Mouse (Mus musculus) heart, embryonic 12.5 days (tissue): Measurements from ENCODE around the gene Dusp16. TPM values are rescaled to one million over a fixed set of nuclear protein-coding genes. Genes with fewer than 3 reads are reported as not detected.
"Not testable (repeated sequence)": the region's sequence is repeated elsewhere in the genome, so short reads cannot be mapped to it uniquely, and the experiment has no call there.

ENCODE experiments used
- ATAC-seq: fragments of 200-750 bp; cut with Nextera tagmentation; 2 replicates; pipeline ENCODE4 v1.8.0; 2017; ENCODE audit warnings: moderate TSS enrichment, moderate library complexity; ENCODE audit not compliant: insufficient number of reproducible peaks, low FRiP score
- H3K27ac ChIP-seq: fragments of 300-500 bp; sonication (generic); 2 replicates; pipeline ENCODE4 v1.5.1; 2016; ENCODE audit warnings: mild to moderate bottlenecking, moderate library complexity; ENCODE audit not compliant: poor library complexity, severe bottlenecking
- H3K27me3 ChIP-seq: fragments of 300-500 bp; sonication (generic); replicated peaks from 2 replicates; pipeline ENCODE4 v1.6.1; 2016; ENCODE audit warnings: mild to moderate bottlenecking, moderate library complexity
- H3K36me3 ChIP-seq: fragments of 300-500 bp; sonication (generic); 2 replicates; pipeline ENCODE4 v1.6.1; 2016; ENCODE audit warnings: mild to moderate bottlenecking, moderate library complexity
- H3K4me1 ChIP-seq: fragments of 300-500 bp; sonication (generic); replicated peaks from 2 replicates; pipeline ENCODE4 v1.6.1; 2016; ENCODE audit warnings: mild to moderate bottlenecking
- H3K4me2 ChIP-seq: fragments of 300-500 bp; sonication (generic); 2 replicates; pipeline ENCODE4 v1.6.1; 2016; ENCODE audit warnings: mild to moderate bottlenecking, moderate library complexity
- H3K4me3 ChIP-seq: fragments of 300-500 bp; sonication (generic); 2 replicates; pipeline ENCODE4 v1.5.1; 2016; ENCODE audit warnings: mild to moderate bottlenecking
- H3K9ac ChIP-seq: fragments of 300-500 bp; sonication (generic); 2 replicates; pipeline ENCODE4 v1.6.1; 2016; ENCODE audit warnings: mild to moderate bottlenecking, moderate library complexity
- H3K9me3 ChIP-seq: fragments of 300-500 bp; sonication (generic); replicated peaks from 2 replicates; pipeline ENCODE4 v1.6.1; 2016; ENCODE audit warnings: mild to moderate bottlenecking, moderate library complexity
- whole genome bisulfite sequencing: fragments of 180-500 bp; shearing (Covaris S2); methylation state at CpG from one replicate; pipeline ENCODE4 v1.1.7; 2016; 5-methylcytosine and 5-hydroxymethylcytosine counted together
- polyA plus RNA-seq: library from polyadenylated mRNA; unstranded; fragments of >200 nt; fragmentation: Nextera tagmentation; extraction: Ambion mirVana; gene quantifications from 2 replicates; pipeline ENCODE4 v1.2.1, GENCODE M21; 2016

Gene Dusp16
- polyA plus RNA-seq, 1 experiment from 2014 or later: 21.8 TPM

- no peak for ATAC-seq
These were observed 96.3 kb downstream of the Dusp16 start for GRCm38 (mm10) chr6:134696146-134696545.

GRCm38 (mm10) chr6:134695625-134696024 is 96.8 kb downstream of the Dusp16 start:
- no peak overlapping the region for H3K4me3 ChIP-seq
- no peaks in the 10 kb centered on the region for H3K36me3 ChIP-seq
- no peak overlapping the region for H3K4me2 ChIP-seq
- no peaks in the 10 kb centered on the region for H3K27me3 ChIP-seq
- H3K4me1 ChIP-seq: 0 out of 2 replicates have a peak, but pooled peaks cover 12% of the 10 kb centered on the region
- ATAC-seq: no peak
- WGBS: 82% methylated on average over 3 of the region's 3 CpGs
- H3K9me3 ChIP-seq: no peaks in the 10 kb centered on the region
- H3K27ac ChIP-seq: no peak overlapping the region
- H3K9ac ChIP-seq: no peak overlapping the region

More at GRCm38 (mm10) chr6:134696146-134696545, 96.3 kb downstream of the Dusp16 start:
- H3K9me3 ChIP-seq: no peaks in the 10 kb centered on the region
- 75% methylated on average over 4 of the region's 4 CpGs for WGBS
- 0 out of 2 replicates have a peak, but pooled peaks cover 15% of the 10 kb centered on the region for H3K4me1 ChIP-seq
- H3K4me2 ChIP-seq: no peak overlapping the region
- H3K27me3 ChIP-seq: no peaks in the 10 kb centered on the region
- H3K9ac ChIP-seq: no peak overlapping the region
- H3K27ac ChIP-seq: no peak overlapping the region
- no peak overlapping the region for H3K4me3 ChIP-seq
- no peaks in the 10 kb centered on the region for H3K36me3 ChIP-seq

- Histone ChIP-seq H3K4me1 (0 out of 2 replicates have a peak, but pooled peaks cover 12% of the 10 kb centered on the region), H3K4me3 (no peak overlapping the region), H3K27ac (no peak overlapping the region), H3K36me3 (no peaks in the 10 kb centered on the region), H3K9me3 (no peaks in the 10 kb centered on the region), H3K4me2 (no peak overlapping the region), H3K27me3 (no peaks in the 10 kb centered on the region), H3K9ac (no peak overlapping the region)
- WGBS: 94% methylated on average over 3 of the region's 3 CpGs
- no peak for ATAC-seq
These were observed 97.4 kb downstream of the Dusp16 start for GRCm38 (mm10) chr6:134694988-134695387.

GRCm38 (mm10) chr6:134694498-134694897 is 97.9 kb downstream of the Dusp16 start:
- Histone ChIP-seq H3K27ac (no peak overlapping the region), H3K4me3 (no peak overlapping the region), H3K4me1 (0 out of 2 replicates have a peak, but pooled peaks cover 12% of the 10 kb centered on the region), H3K27me3 (no peaks in the 10 kb centered on the region), H3K36me3 (no peaks in the 10 kb centered on the region), H3K9me3 (no peaks in the 10 kb centered on the region), H3K9ac (no peak overlapping the region), H3K4me2 (no peak overlapping the region)
- WGBS: 70% methylated on average over 6 of the region's 6 CpGs
- ATAC-seq: no peak

- H3K4me2 ChIP-seq: no peak overlapping the region
- peaks cover 3% of the 10 kb centered on the region; the same call in 1 of the 2 replicates for H3K4me1 ChIP-seq
- H3K4me3 ChIP-seq: no peak overlapping the region
- WGBS: 89% methylated on average over 6 of the region's 6 CpGs
- H3K36me3 ChIP-seq: no peaks in the 10 kb centered on the region
- ATAC-seq: no peak
- no peak overlapping the region for H3K9ac ChIP-seq
- no peaks in the 10 kb centered on the region for H3K27me3 ChIP-seq
- no peaks in the 10 kb centered on the region for H3K9me3 ChIP-seq
- H3K27ac ChIP-seq: no peak overlapping the region
These were observed 106.9 kb downstream of the Dusp16 start for GRCm38 (mm10) chr6:134685515-134685914.

GRCm38 (mm10) chr6:134685040-134685439 is 107.4 kb downstream of the Dusp16 start:
- Histone ChIP-seq H3K27ac (no peak overlapping the region), H3K4me3 (no peak overlapping the region), H3K4me2 (no peak overlapping the region), H3K4me1 (peaks cover 3% of the 10 kb centered on the region; the same call in 1 of the 2 replicates), H3K9ac (no peak overlapping the region), H3K36me3 (no peaks in the 10 kb centered on the region), H3K27me3 (no peaks in the 10 kb centered on the region), H3K9me3 (no peaks in the 10 kb centered on the region)
- no peak for ATAC-seq
- 58% methylated on average over 2 of the region's 2 CpGs for WGBS

GRCm38 (mm10) chr6:134684354-134684915 is 108.0 kb downstream of the Dusp16 start:
- Histone ChIP-seq H3K4me3 (no peak overlapping the region), H3K27ac (no peak overlapping the region), H3K9ac (no peak overlapping the region), H3K36me3 (no peaks in the 10 kb centered on the region), H3K9me3 (no peaks in the 10 kb centered on the region), H3K4me1 (peaks cover 3% of the 10 kb centered on the region; the same call in 1 of the 2 replicates), H3K27me3 (no peaks in the 10 kb centered on the region), H3K4me2 (no peak overlapping the region)
- 74% methylated on average over 6 of the region's 6 CpGs for WGBS
- ATAC-seq: no peak

GRCm38 (mm10) chr6:134679330-134679729 is 113.1 kb downstream of the Dusp16 start:
- H3K9ac ChIP-seq, ATAC-seq, H3K27me3 ChIP-seq, H3K4me1 ChIP-seq, H3K27ac ChIP-seq, H3K36me3 ChIP-seq, H3K4me2 ChIP-seq, H3K9me3 ChIP-seq, H3K4me3 ChIP-seq: not testable (repeated sequence)
- 89% methylated on average over 4 of the region's 4 CpGs for WGBS

- Histone ChIP-seq H3K9me3 (no peaks in the 10 kb centered on the region), H3K4me1 (no peaks in the 10 kb centered on the region), H3K4me3 (no peak overlapping the region), H3K27me3 (no peaks in the 10 kb centered on the region), H3K9ac (no peak overlapping the region), H3K27ac (no peak overlapping the region), H3K36me3 (no peaks in the 10 kb centered on the region), H3K4me2 (no peak overlapping the region)
- ATAC-seq: no peak
- 63% methylated on average over 3 of the region's 3 CpGs for WGBS
These were observed 114.4 kb downstream of the Dusp16 start for GRCm38 (mm10) chr6:134678037-134678436.

- Histone ChIP-seq H3K27me3 (no peaks in the 10 kb centered on the region), H3K9ac (no peak overlapping the region), H3K4me3 (no peak overlapping the region), H3K9me3 (no peaks in the 10 kb centered on the region), H3K36me3 (no peaks in the 10 kb centered on the region), H3K27ac (no peak overlapping the region), H3K4me1 (peaks cover under 1% of the 10 kb centered on the region), H3K4me2 (no peak overlapping the region)
- WGBS: 85% methylated on average over 4 of the region's 4 CpGs
- ATAC-seq: no peak
These were observed 114.9 kb downstream of the Dusp16 start for GRCm38 (mm10) chr6:134677504-134677903.

GRCm38 (mm10) chr6:134673712-134674111 is 118.7 kb downstream of the Dusp16 start:
- peaks cover 29% of the 10 kb centered on the region for H3K4me1 ChIP-seq
- not testable (repeated sequence) for H3K9me3 ChIP-seq, ATAC-seq, H3K9ac ChIP-seq, H3K4me3 ChIP-seq, H3K27me3 ChIP-seq, H3K4me2 ChIP-seq, H3K36me3 ChIP-seq, H3K27ac ChIP-seq
- WGBS: 89% methylated on average over 8 of the region's 8 CpGs

- H3K36me3 ChIP-seq: no peaks in the 10 kb centered on the region
- ATAC-seq: peak; percentile 88
- H3K27me3 ChIP-seq: no peaks in the 10 kb centered on the region
- H3K4me3 ChIP-seq: no peak overlapping the region
- peak overlapping the region; percentile 91 for H3K27ac ChIP-seq
- H3K9me3 ChIP-seq: no peaks in the 10 kb centered on the region
- H3K9ac ChIP-seq: peak overlapping the region; percentile 11; the same call in 1 of the 2 replicates
- peaks cover 42% of the 10 kb centered on the region for H3K4me1 ChIP-seq
- WGBS: 27% methylated on average over 4 of the region's 4 CpGs
- H3K4me2 ChIP-seq: peak overlapping the region; percentile 44
These were observed 121.5 kb downstream of the Dusp16 start for GRCm38 (mm10) chr6:134670881-134671411.
